Mouse (Mus musculus) ES-Bruce4 (cell line): ENCODE results near the gene Adsl.

Experiments used
- CTCF ChIP-seq: IDR thresholded peaks from one replicate; pipeline ENCODE4 v1.8.1; 2011; ENCODE audit warnings: low read depth, low read length
- EP300 ChIP-seq: IDR thresholded peaks from 2 replicates; pipeline ENCODE4 v1.6.1; 2011; ENCODE audit warnings: low read depth, low read length; ENCODE audit not compliant: insufficient read depth

DNA sequence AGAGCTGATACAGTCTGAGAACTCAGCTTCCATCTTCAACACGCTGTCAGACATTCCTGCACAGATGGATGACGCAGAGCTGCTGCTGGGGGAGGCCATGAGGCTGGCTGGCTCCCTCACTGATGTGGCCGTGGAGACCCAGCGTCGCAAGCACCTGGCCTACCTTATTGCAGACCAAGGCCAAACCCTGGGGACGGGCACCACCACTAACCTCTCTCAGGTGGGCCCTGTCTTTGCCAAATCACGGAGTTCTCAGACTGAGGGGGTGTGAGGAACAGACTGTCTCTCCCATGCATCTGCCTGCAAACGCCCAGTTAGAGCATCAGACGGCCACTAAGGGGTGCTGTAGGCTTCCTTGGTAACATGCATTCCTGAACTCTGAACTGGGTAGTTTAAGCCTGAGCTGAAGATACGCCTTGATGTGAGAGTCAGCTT is 60.4 kb downstream of the Adsl start:
- TF ChIP-seq CTCF (peak; percentile 74), EP300 (no peak)
